Mouse (Mus musculus): ENCODE results near the gene Anapc15-ps.

- no peak for TF ChIP-seq CTCF (IDR thresholded peaks at IDR 0.05; ENCODE audit: insufficient read depth, low read depth, low read length)
- no peak for TF ChIP-seq POLR2A (IDR thresholded peaks at IDR 0.05; ENCODE audit: insufficient read depth, low read depth, low read length)
These were observed 12.8 kb upstream of the Anapc15-ps start for GRCm38 (mm10) chr10:95686041-95686440.
